Mouse (Mus musculus): ENCODE measurements around the gene Id4.

The Id4 gene

GRCm38 (mm10) chr13:48260690-48261278, at the start of gene Id4:
Id4 (plus strand) TSS chr13:48261228.
- peak; percentile 95 to 97 for DNase-seq

GRCm38 (mm10) chr13:48227136-48227535, 33.9 kb upstream of the Id4 start:
- DNase-seq: no peak

GRCm38 (mm10) chr13:48227712-48228111, 33.3 kb upstream of the Id4 start:
- peak; percentile 94 to 96 for DNase-seq

GRCm38 (mm10) chr13:48228114-48228513, 32.9 kb upstream of the Id4 start:
- DNase-seq: no peak

GRCm38 (mm10) chr13:48230996-48231395, 30.0 kb upstream of the Id4 start:
- DNase-seq: no peak

- DNase-seq: no peak
Observed at GRCm38 (mm10) chr13:48236436-48236835, 24.6 kb upstream of the Id4 start.

- no peak for DNase-seq
Observed at GRCm38 (mm10) chr13:48236865-48237264, 24.2 kb upstream of the Id4 start.

- peak; percentile 23 to 34 for DNase-seq
Observed at GRCm38 (mm10) chr13:48237516-48237915, 23.5 kb upstream of the Id4 start.

- DNase-seq: no peak
Observed at GRCm38 (mm10) chr13:48245235-48246012, 15.6 kb upstream of the Id4 start.

- DNase-seq: no peak
Observed at GRCm38 (mm10) chr13:48252559-48252958, 8.5 kb upstream of the Id4 start.

GRCm38 (mm10) chr13:48255026-48255425, 6.0 kb upstream of the Id4 start:
- no peak for DNase-seq

- peak; percentile 38 to 49 for DNase-seq
Observed at GRCm38 (mm10) chr13:48261341-48262221, 553 bp downstream of the Id4 start.

GRCm38 (mm10) chr13:48262451-48262969, 1.5 kb downstream of the Id4 start:
- peak; percentile 84 to 89 for DNase-seq

GRCm38 (mm10) chr13:48265029-48265428, 4.0 kb downstream of the Id4 start:
- peak; percentile 32 to 41 for DNase-seq

- peak; percentile 60 to 69 for DNase-seq
Observed at GRCm38 (mm10) chr13:48273451-48274069, 12.5 kb downstream of the Id4 start.

- DNase-seq: no peak
Observed at GRCm38 (mm10) chr13:48274107-48274506, 13.1 kb downstream of the Id4 start.

GRCm38 (mm10) chr13:48276981-48277380, 16.0 kb downstream of the Id4 start:
- no peak for DNase-seq

- no peak for DNase-seq
Observed at GRCm38 (mm10) chr13:48284426-48284825, 23.4 kb downstream of the Id4 start.

GRCm38 (mm10) chr13:48284918-48285693, 24.1 kb downstream of the Id4 start:
- no peak for DNase-seq

- DNase-seq: no peak
Observed at GRCm38 (mm10) chr13:48290427-48290826, 29.4 kb downstream of the Id4 start.

GRCm38 (mm10) chr13:48314500-48314899, 53.5 kb downstream of the Id4 start:
- peak; percentile 6 to 10 for DNase-seq

Measured in kidney, adult 8-10 months (tissue).